Mouse (Mus musculus) erythroid progenitor cell, adult 5-6 weeks (primary cell): ENCODE data around the gene Dnajb6. TPM values are rescaled to one million over a fixed set of nuclear protein-coding genes. Genes with fewer than 3 reads are reported as not detected.
"Not testable (repeated sequence)": the region's sequence is repeated elsewhere in the genome, so short reads cannot be mapped to it uniquely, and the experiment has no call there.

ENCODE experiments used
- ATAC-seq: replicated peaks from 2 replicates; pipeline ENCODE4 v1.8.0; 2016; ENCODE audit warnings: moderate number of reproducible peaks, mild to moderate bottlenecking, moderate TSS enrichment, inconsistent platforms; ENCODE audit not compliant: poor library complexity, low FRiP score, severe bottlenecking
- total RNA-seq, 2 experiments: library from RNA; stranded (forward) in 1 of 2; stranded (reverse) in 1 of 2; fragments of 150-400 nt in 1 of 2; fragments of 186-747, 209-891 nt in 1 of 2; gene quantifications; 2 replicates each; pipeline versions ENCODE4 v1.2.3 to v1.2.4; 2015 to 2017; ENCODE audit warnings: low replicate concordance in 2 of 2

Gene Dnajb6
- total RNA-seq, 2 experiments from 2014 or later = 121 to 154 TPM

- ATAC-seq = no peak
Observed at GRCm38 (mm10) chr5:29751306-29751705, 15.8 kb downstream of the Dnajb6 start.

DNA sequence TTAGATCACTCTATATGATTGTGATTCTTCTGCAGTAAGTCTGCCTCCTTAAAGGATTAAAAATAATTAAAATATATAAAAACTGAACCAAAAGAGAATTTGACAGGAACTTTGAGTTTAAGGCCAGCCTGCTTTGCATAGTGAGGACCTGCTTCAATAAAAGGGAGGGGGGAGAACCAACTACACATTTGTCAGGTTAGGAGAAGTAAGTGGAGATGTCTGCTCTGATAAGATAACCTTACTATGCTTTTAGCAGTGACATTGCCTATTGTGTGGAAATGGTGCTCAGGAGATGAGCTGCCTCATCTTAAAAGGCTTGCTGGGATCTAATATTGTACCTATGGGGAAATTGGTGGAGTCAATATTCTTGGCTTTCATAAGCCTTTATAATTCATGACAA is 17.4 kb downstream of the Dnajb6 start:
- ATAC-seq = no peak

DNA sequence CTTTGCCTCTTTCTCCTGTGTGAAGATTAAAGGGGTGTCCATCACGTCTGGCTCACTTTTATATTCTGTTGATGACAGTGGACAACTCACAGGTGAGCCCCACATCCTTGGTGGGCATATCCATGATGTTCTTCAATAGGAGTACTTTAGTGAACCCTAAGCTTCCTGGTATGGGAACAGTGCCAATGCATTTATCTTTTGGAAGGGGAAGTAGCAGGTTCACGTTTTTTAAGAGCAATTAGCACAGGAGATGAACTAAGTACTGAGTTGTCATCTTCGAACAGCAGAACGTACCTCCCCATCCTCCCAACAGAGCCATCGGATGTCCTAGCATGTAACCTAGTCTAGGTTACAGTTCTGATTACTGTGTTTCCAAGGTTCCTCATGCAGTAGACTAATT is 23.8 kb downstream of the Dnajb6 start:
- ATAC-seq = no peak

DNA sequence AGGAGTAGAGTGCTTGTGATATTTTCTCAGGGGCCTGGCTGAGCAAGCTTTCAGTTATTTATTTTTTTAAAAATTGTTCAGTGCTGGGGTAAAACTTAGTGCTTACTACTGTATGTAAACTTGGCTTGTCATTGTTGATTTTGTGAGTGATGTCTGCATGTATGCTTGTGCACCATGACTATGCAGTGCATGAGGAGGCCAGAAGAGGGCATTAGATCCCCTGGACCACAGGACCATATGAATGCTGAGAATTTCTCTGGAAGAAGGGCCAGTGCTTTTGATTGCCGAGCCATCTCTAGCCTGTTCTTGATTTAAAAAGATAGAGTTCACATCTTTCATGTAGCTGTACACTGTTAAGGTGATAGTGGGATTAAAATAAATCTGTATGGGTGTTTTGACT is 35.4 kb downstream of the Dnajb6 start:
- no peak for ATAC-seq

GRCm38 (mm10) chr5:29772038-29772437 is 36.5 kb downstream of the Dnajb6 start:
- ATAC-seq = no peak

- ATAC-seq = no peak
Observed at GRCm38 (mm10) chr5:29772651-29773330, 37.3 kb downstream of the Dnajb6 start.

DNA sequence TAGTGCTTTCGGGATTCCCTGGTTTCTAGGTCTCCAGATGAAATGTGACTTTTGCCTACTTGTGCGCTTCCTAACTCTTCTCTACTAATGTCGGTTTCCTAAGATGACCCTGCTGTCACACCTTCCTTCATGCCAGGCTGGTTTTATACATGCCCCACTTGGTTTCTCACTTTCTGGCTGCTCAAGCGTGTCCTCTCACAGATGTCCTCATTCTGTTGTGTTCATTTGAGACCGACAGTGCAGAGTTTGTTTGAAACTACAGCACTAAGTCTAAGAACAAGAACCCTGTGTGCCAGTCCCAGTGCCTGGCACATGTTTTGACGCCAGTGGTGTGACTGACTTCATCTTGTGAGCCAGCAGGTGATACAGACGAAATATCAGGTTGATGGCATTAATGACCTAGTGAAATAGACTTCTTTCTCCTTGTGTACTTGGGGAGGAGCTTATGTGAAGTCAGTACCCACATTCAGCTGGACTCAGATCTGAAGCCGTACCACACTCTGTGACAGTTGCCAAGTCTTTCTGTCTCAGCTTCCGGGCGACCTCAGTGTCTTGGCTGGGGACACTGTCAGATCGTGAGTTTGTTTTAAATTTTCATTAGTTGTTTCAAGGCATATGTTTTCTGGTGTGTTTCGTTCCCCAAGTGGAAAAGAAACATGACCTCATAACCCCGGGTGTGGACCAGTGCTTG is 38.1 kb downstream of the Dnajb6 start:
- ATAC-seq = no peak

DNA sequence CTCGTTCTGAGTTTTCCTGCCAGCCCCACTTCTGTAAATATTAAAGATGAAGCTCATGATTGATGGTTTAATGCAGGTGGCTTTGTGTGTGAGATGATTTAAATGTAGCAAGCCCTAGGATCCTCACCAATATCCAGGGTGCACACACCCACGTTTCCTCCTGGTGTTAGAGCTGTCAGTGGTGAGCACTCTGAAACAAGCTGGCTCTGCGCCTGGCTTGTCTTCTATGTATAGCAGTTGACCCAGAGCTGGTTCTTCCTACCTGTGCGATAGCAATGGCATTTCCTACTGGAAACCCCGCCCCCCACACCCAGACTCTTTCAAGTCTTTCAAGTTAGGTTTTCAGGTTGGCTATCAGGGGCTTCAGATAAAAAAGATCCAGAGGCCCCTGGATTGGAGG is 39.9 kb downstream of the Dnajb6 start:
- ATAC-seq = no peak

GRCm38 (mm10) chr5:29778029-29778428 is 42.5 kb downstream of the Dnajb6 start:
- ATAC-seq = no peak

DNA sequence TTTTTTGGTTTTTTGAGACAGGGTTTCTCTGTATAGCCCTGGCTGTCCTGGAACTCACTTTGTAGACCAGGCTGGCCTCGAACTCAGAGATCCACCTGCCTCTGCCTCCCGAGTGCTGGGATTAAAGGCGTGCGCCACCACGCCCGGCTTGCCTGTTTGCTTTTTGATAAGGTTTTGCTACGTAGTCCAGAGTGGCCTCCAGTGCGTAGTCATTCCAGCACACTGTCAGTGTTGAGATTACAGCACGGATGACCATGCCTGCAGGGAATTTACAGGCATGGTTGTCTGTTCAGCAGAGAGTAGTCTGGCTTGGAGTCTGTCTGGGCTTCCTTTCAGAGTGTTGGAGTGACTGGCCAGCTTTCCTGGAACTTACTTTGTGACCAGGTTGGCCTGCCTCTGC is 44.2 kb downstream of the Dnajb6 start:
- ATAC-seq = not testable (repeated sequence)

GRCm38 (mm10) chr5:29782261-29782660 is 46.8 kb downstream of the Dnajb6 start:
- no peak for ATAC-seq

GRCm38 (mm10) chr5:29784906-29785305 is 49.4 kb downstream of the Dnajb6 start:
- ATAC-seq = not testable (repeated sequence)

DNA sequence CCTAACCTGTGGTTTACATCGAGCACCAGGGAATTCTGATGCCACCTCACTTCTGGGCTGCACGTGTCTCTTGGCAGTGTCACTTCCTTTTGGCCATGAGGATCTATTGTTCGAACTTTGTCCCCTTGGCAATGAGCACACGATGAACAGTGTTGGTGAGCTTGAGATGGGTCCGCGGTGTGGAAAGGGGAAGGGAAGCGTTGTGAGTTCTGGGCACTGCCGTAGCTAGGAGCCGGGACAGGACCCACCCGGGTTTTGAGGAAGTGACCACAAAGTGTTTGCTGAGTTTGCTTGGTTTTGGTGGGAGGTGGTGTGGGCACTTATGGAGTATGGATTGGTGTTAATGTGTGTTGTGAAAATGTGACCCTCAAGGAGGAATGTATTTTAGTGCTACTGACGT is 50.5 kb downstream of the Dnajb6 start:
- not testable (repeated sequence) for ATAC-seq

- peak; percentile 59; the same call in 1 of the 2 replicates for ATAC-seq
Observed at GRCm38 (mm10) chr5:29794933-29795332, 59.4 kb downstream of the Dnajb6 start.

- ATAC-seq = no peak
Observed at GRCm38 (mm10) chr5:29808940-29809339, 73.5 kb downstream of the Dnajb6 start.

GRCm38 (mm10) chr5:29811377-29811921 is 76.0 kb downstream of the Dnajb6 start:
- ATAC-seq = not testable (repeated sequence)

- no peak for ATAC-seq
Observed at GRCm38 (mm10) chr5:29816523-29817242, 81.2 kb downstream of the Dnajb6 start.

GRCm38 (mm10) chr5:29817400-29817799 is 81.9 kb downstream of the Dnajb6 start:
- ATAC-seq = no peak

- ATAC-seq = no peak
Observed at GRCm38 (mm10) chr5:29818287-29818686, 82.8 kb downstream of the Dnajb6 start.

DNA sequence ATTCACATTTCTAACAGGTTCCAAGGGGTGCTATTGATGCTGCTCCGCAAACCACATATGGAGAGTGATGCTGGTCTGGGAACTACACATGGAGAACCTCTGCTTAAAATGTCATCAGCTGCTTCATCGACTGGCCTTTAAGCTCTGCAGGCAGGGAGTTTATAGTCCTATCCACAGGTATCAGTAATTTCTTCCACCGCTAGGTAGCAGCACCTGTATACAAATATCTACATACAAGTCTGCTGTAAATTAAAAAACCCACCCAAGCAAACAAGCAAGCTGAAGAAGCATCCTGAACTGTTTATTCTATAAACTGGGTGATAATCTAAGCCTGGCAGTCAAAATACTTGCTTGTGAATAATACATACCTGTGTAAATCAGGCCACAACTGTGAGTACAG is 89.3 kb downstream of the Dnajb6 start:
- ATAC-seq = no peak

DNA sequence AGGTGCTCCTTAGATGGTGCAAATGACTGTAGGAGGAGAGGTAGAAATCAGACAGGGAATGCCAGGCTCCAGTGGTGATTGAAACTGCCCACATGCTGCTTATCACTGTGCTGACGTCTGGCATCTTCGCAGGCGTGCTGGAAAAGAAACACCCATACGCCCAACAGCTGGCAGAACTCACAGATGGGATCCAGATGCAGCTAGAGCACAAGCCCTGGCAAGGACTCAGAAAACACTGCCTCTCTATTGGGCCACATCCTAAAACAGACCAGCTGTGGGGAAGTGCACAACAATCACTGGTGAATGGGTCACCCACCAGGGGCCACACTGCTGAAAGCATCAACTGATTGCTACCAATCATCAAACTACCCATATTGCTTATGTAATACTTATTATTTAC is 91.3 kb downstream of the Dnajb6 start:
- ATAC-seq = no peak
